Mouse (Mus musculus) thymus, adult 2 months (tissue): ENCODE results near the gene H13.

Source experiments
- CTCF ChIP-seq: fragments of 200-500 bp; IDR thresholded peaks from 2 replicates; pipeline ENCODE4 v1.5.1; 2012; ENCODE audit warnings: mild to moderate bottlenecking, control low read depth, low read length, moderate library complexity, borderline replicate concordance; ENCODE audit not compliant: control insufficient read depth, poor library complexity, insufficient read depth; ENCODE audit errors: extremely low read depth
- POLR2A ChIP-seq: fragments of 200-500 bp; IDR thresholded peaks from 2 replicates; pipeline ENCODE4 v1.6.1; 2012; ENCODE audit warnings: mild to moderate bottlenecking, low read length, control low read depth, moderate library complexity; ENCODE audit not compliant: control insufficient read depth, poor library complexity, insufficient read depth; ENCODE audit errors: extremely low read depth

GRCm38 (mm10) chr2:152638865-152639264, 30.4 kb upstream of the H13 start:
- TF ChIP-seq POLR2A (no peak), CTCF (no peak)
